Mouse (Mus musculus): ENCODE measurements around the gene Atr. TPM values are rescaled to one million over a fixed set of nuclear protein-coding genes. Genes with fewer than 3 reads are reported as not detected.

The Atr gene
- 7.2 TPM for polyA plus RNA-seq (2015; fragmentation: Illumina TruSeq; extraction: RNeasy Lipid Tissue Mini Kit (QIAGEN cat#74804); ENCODE audit: low read depth, low replicate concordance)

GRCm38 (mm10) chr9:95857414-95858026 is at the start of gene Atr:
Gene Atr (plus strand): TSS chr9:95857597.

GRCm38 (mm10) chr9:95844825-95845460 is 12.5 kb upstream of the Atr start, which contains the start of gene Pls1:
Gene Pls1 (minus strand): TSS chr9:95845311.

DNA sequence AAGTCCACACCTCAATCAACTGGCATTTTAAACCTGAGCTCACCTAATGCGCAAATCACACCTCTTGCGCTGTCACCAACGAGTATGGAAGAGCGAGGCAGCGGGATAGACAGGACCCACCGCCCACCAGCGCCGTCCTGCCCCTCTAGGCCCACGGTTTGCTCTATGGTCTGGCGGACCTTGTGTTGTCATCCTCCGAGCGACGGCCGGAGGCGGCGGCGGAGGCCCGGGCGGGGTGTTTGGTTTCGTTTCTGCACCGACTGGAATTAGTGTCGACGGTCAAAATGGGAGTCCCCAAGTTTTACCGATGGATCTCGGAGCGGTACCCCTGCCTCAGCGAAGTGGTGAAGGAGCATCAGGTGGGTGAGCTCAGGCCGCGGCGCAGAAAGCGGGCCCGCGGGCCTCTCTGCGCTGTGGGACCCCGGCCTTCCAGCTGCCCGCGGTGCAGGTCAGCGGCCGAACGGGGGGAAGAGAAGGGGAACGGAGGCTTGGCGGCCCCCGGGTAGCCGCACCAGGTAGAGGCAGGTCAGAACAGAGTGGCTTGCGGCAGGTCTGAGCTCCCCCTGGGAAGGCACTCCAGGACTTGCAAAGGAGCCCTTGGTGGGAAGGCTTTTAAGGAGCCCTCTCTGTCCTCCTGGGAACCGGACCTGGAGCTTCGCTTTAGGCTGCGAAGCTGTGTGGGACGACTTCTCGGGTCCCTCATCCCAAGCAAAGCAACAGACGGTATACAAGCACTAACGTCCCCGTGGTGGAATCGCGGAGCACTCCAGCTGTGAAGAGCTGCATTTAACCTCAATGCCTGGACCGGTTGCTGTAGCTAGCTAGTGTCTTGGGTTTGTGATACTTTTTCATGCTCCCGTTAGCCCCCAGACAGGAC is 97.4 kb downstream of the Atr start, which contains the start of gene Xrn1:
Gene Xrn1, plus strand, starts transcription at position 176 of the 877 bp plus-strand sequence.

Other genes starting within 250 kb of the Atr start
- gene Pcolce2, start 220.0 kb upstream of the Atr start, polyA plus RNA-seq (2015; fragmentation: Illumina TruSeq; extraction: RNeasy Lipid Tissue Mini Kit (QIAGEN cat#74804); ENCODE audit: low read depth, low replicate concordance), result 7.6 TPM
- gene Trpc1, start 107.2 kb upstream of the Atr start, polyA plus RNA-seq (2015; fragmentation: Illumina TruSeq; extraction: RNeasy Lipid Tissue Mini Kit (QIAGEN cat#74804); ENCODE audit: low read depth, low replicate concordance), result 27.4 TPM
- 9.9 TPM for gene Pls1, start 12.3 kb upstream of the Atr start, polyA plus RNA-seq (2015; fragmentation: Illumina TruSeq; extraction: RNeasy Lipid Tissue Mini Kit (QIAGEN cat#74804); ENCODE audit: low read depth, low replicate concordance)
- gene Xrn1, start 97.2 kb downstream of the Atr start, polyA plus RNA-seq (2015; fragmentation: Illumina TruSeq; extraction: RNeasy Lipid Tissue Mini Kit (QIAGEN cat#74804); ENCODE audit: low read depth, low replicate concordance), result 11.0 TPM

Data from brain, adult 10 weeks (tissue).